Mouse (Mus musculus) T-helper 1 cell (primary cell): ENCODE measurements around the gene Ppm1a.
"Not testable (repeated sequence)": the region's sequence is repeated elsewhere in the genome, so short reads cannot be mapped to it uniquely, and the experiment has no call there.

ENCODE experiments used
- in situ Hi-C: fragments of 300-600 bp; cut with MboI, MseI; formaldehyde crosslinking; loops from one replicate; pipeline ENCODE4 v1.15.1; 2025; ENCODE audit warnings: high pct_unique_total_duplicates

Ppm1a gene

DNA sequence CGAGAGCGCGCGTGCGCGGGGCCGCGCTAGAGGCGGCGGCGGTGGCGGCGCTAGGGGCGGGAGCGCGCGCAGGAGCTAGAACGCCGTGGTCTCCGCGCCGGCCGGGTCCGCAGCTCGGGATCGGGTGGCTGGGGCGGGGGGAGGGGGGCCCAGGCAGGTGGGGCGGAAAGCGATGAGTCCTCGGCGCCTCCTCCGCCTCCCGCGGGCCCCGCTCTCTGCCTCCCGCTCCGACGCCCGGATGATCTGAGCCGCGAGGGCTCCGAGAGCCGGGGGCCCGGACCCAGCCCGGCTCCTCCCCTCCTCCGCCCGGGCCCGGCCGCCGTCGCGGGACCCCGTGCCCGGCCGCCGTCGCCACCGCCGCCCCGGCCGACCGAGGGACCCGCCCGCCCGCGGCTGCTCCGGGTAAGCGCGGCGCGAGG is 4.0 kb downstream of the Ppm1a start:
- in situ Hi-C loops, result loop anchor here (5.0 to 25.0 kb wide), 2 partner anchors 674 to 1201 kb away; partner anchors contain the start of genes Jkamp, L3hypdh and Snapc1

- in situ Hi-C loops, result loop anchor here (5.0 to 25.0 kb wide), 2 partner anchors 674 to 1201 kb away; partner anchors contain the start of genes Jkamp, L3hypdh and Snapc1
Observed at GRCm38 (mm10) chr12:72761649-72762261, 4.5 kb downstream of the Ppm1a start.

GRCm38 (mm10) chr12:72762502-72762901 is 5.2 kb downstream of the Ppm1a start:
- in situ Hi-C loops, result loop anchor here (5.0 to 25.0 kb wide), 2 partner anchors 675 to 1200 kb away; partner anchors contain the start of genes Jkamp, L3hypdh and Snapc1

DNA sequence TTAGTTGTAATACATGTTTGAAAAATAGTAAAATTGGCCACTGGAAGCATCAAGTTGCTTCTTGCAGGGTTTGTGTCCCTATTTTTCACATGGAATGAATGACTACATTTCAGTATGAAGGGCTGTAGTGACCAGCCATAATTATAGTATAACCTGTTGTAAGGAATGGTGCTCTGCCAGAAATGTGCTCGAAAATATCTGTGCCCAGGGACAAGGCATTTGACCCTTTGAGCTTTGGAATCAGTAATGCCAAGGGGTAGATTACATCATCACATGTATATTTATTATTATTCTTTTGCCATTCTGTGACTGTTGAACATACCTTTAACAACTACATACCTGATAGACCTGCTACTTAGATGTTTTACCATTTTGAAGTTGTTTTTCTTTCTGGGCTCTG is 5.9 kb downstream of the Ppm1a start:
- in situ Hi-C loops, result loop anchor here (5.0 to 25.0 kb wide), 2 partner anchors 676 to 1199 kb away; partner anchors contain the start of genes Jkamp, L3hypdh and Snapc1

GRCm38 (mm10) chr12:72767809-72768208 is 10.6 kb downstream of the Ppm1a start:
- in situ Hi-C loops, result loop anchor here (25.0 kb wide), 1 partner anchor 1194 kb away; the partner anchor contains the start of gene Snapc1

DNA sequence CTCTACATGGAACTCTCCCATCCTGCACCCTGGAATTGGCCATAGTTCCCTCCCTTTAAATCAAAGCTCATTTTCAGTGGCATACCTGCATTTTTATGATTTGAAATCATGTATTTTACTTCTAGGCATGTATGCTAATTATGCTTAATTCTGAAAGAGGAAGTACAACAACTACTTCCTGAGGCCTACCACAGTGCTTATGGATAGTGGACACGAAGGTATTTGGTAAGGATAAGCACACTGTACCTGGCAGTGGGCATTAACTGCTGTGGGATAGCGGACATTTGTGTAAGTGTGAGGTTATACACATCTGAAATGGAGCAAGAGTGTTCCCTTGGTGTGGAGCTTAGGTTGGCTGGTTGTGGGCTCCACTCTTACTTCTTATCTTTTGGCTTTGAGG is 11.0 kb downstream of the Ppm1a start:
- in situ Hi-C loops, result loop anchor here (25.0 kb wide), 1 partner anchor 1194 kb away; the partner anchor contains the start of gene Snapc1

DNA sequence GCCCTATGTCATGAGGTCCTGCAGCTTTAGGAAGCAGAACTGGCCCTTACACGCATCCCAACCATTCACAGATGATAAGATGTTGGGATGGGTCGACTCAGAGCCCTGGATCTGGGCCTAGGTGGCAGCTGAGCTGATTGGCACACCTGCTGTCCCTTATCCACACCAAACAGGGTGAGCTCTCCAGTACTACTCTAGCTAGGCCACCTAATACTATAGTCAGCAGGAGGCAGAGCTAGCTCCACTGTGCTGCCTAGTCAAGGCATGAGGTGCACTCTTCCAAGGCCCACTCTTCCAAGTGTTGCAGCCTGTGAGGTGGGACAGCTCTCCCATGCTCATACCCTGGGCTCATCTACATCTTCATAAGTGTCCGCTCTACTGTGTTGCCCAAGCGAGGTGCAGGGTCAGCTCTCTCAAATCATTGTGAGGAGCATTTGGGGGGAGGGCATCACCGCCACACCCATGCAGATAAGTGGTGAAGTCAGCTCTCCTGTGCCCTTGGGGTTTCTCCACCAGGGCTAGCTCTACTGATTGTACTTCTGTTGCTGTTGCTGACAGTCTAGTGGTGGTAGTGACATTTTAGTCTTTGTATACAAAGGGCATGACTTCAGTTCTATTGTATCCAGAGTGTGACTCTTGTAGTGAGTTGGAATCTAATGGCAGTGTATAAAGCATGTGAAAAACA is 12.4 kb downstream of the Ppm1a start:
- in situ Hi-C loops, result loop anchor here (25.0 kb wide), 1 partner anchor 1193 kb away; the partner anchor contains the start of gene Snapc1

- in situ Hi-C loops, result loop anchor here (25.0 kb wide), 1 partner anchor 1191 kb away; the partner anchor contains the start of gene Snapc1
Observed at GRCm38 (mm10) chr12:72771153-72771552, 13.9 kb downstream of the Ppm1a start.

DNA sequence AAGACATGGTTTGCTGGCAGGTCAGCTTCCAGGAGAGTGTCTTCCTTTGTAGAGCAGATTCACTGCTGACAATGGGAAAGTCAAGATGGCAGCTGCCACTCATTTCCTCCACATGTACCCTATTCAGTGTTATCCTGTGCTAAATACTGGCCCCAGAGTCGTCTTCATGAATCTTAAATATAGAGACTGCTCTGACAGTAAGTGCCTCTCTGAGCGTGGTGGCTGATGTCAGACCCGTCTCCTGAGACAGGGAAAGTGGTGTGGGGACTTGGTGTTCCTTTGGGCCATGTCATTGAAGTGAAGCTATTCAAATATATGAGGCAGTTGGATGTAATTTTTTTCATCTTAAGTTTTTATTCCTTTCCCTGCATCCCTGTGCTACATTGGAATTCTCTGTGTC is 14.5 kb downstream of the Ppm1a start:
- in situ Hi-C loops, result loop anchor here (25.0 kb wide), 1 partner anchor 1191 kb away; the partner anchor contains the start of gene Snapc1

DNA sequence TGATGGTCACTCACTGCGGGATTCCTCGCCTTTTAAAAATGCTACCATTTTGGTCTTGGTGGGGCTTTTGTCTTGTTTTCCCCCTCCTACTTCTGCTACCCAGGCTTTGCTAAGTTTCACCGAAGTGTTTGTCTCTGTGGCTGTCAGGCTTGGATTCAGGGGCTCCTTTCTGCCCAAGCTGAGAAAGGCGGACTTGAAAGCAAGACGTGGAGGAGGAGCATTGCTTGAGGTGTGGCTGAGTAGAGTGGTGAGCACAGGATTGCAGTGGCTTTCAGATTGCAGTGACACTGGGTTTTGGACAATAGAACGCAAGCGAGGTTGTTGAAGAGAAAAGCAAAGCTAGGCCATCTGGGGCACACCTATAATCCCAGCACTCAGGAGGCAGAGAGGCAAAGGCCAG is 16.7 kb downstream of the Ppm1a start:
- in situ Hi-C loops, result loop anchor here (25.0 kb wide), 1 partner anchor 1188 kb away; the partner anchor contains the start of gene Snapc1

DNA sequence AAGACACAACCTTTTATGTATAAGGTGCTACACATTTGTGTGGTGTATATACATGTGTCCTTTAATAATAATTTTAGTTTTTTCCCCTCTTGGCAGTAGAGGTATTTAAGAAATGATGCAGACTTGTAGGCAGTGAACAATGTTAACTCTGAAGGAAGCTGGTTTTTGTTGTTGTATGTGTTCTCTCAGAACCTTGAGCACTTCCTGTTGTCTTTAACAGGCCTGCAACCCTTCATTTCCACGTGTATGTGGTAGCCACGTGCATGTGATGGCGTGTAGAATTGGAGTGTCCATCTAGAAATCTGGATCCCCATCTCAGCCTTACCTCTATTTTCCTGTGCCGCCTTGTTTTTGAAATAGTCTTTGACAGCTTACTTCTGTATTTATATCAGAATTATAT is 20.0 kb downstream of the Ppm1a start:
- in situ Hi-C loops, result no loop called here

- in situ Hi-C loops, result no loop called here
Observed at GRCm38 (mm10) chr12:72780136-72780535, 22.9 kb downstream of the Ppm1a start.

GRCm38 (mm10) chr12:72782786-72783185 is 25.5 kb downstream of the Ppm1a start:
- in situ Hi-C loops, result not testable (repeated sequence)

GRCm38 (mm10) chr12:72785183-72785930 is 28.1 kb downstream of the Ppm1a start:
- in situ Hi-C loops, result no loop called here

DNA sequence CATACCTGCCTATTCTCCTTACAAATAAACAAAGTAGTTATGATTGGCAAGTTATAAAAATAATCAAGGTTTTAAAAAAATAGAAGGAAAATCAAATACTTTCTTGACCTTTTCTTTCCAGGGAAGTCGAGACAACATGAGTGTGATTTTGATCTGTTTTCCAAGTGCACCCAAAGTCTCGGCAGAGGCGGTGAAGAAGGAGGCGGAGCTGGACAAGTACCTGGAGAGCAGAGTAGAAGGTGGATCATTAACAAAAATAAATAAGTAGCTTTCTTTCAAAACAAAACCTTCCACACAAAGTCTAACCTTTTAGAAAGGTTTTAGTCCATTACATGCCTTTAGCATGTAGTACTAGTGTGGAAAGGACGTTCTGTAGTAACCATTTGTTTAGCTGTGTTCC is 29.3 kb downstream of the Ppm1a start:
- in situ Hi-C loops, result no loop called here

GRCm38 (mm10) chr12:72786986-72787385 is 29.7 kb downstream of the Ppm1a start:
- in situ Hi-C loops, result no loop called here

- in situ Hi-C loops, result no loop called here
Observed at GRCm38 (mm10) chr12:72790538-72790937, 33.3 kb downstream of the Ppm1a start.

DNA sequence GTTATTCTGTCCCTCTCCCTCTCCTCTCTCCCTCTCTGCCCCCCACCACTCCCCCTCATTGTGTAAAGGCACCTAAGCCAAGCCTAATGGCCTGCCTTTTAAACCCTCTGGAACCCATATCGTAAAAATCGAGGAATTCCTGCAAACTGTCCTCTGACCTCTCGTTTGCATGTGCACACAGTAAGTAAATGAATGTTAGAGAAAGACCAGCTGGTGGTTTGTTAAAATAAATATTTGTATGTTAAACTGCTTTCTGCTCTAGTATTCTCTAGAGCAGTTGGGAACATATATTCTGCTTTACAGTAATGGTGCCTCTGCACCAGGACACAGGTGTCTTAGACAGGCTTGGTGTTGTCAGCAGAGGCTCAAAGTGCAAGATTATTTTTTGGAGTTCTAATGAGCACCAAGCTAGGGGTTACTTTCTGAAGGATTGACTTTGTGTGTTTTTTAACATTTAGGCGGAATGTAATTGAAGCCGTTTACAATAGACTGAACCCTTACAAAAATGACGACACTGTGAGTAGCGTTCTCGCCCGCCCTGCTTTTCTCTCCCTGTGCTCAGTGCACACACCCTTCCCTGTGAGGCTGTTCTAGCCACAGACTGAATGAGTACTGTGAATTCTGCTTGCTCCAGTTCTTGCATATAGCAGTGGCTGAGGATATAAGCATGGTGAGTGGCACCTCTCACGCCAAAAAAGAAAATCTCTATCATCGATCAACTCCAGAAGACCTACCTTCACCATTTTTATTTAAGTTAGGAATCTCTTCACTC is 35.3 kb downstream of the Ppm1a start:
- in situ Hi-C loops, result no loop called here

DNA sequence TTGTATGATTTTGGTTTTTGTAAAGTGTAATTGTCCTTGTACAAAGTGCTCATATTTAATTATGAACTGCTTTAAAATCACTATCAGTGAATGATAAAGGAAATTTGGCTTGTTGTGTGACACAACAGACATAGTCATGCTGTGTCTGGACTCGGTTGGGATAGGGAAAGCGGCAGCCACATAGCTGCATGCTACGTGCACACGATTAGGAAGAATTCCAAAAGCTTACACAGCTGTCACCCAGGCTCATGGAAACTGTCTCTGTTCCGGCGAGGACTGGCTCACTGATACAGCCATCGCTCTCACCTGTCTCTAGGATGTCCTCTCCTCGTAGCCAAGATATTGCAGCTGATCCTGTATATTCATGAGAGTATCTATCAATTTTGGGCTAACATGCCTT is 36.7 kb downstream of the Ppm1a start:
- in situ Hi-C loops, result no loop called here

GRCm38 (mm10) chr12:72809798-72810197 is 52.5 kb downstream of the Ppm1a start:
- in situ Hi-C loops, result no loop called here

DNA sequence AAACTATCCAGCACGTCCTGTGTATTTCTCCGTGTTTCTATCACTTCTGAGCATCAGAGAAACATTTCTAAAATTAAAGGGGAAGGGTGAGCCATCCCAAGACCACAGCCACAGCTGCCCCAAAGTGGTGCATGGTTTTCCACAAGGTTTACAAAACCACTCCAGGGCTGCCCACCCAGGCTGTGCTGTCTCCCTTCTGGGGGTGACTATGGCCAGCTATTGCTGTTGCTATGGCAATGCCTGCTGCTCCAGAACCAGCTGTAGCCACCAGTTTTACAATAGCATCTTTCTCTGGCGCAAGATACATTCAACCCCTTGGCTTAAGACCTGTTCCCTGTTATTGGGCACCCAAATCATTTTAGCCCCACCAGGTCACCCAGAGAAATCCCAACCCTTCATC is 54.3 kb downstream of the Ppm1a start:
- in situ Hi-C loops, result no loop called here
